Mouse (Mus musculus): ENCODE results near the gene Iqgap1. TPM values are rescaled to one million over a fixed set of nuclear protein-coding genes. Genes with fewer than 3 reads are reported as not detected.

Iqgap1 gene
- 10 to 100 TPM; 16.8 to 18.8 TPM for total RNA-seq (2021)
- long read RNA-seq, experiment 1, partial matches to known transcripts: 1 of 2 reads
- long read RNA-seq, experiment 1, other reads (novel, unspliced or antisense): 1 of 2 reads
- long read RNA-seq, experiment 2, full-length matches to known transcripts: 2 of 5 reads
- long read RNA-seq, experiment 2, partial matches to known transcripts: 1 of 5 reads
- long read RNA-seq, experiment 2, other reads (novel, unspliced or antisense): 2 of 5 reads

DNA sequence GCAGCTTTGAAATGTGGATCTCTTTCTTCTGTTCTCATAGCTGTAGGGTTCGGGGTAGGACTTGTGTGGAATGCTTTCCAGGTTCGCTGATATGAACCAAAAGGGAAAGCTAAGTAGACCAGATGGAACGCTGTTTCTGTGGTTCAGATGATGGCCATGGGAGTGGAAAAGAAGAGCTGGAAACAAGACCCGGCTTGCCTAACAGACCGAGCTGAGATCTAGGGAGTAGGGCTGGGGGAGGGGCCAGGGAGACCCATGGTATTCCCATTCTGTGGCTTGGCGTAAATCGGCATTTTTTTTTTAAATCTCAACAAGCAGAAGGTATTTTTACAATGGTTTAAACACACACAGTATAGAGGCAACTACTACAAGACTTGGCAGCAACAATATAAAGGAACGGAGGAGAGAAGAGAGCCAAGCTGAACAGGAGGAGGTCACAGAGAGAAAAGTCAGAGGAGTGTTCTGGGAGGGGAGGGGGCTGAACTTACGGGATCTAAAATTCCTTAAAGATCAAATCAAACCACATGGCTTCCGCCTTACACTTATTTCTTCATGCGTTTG is at the start of gene Iqgap1:
TSS of gene Iqgap1 (minus strand) at position 132 of the 561 bp plus-strand sequence.
- no peak for DNase-seq

DNA sequence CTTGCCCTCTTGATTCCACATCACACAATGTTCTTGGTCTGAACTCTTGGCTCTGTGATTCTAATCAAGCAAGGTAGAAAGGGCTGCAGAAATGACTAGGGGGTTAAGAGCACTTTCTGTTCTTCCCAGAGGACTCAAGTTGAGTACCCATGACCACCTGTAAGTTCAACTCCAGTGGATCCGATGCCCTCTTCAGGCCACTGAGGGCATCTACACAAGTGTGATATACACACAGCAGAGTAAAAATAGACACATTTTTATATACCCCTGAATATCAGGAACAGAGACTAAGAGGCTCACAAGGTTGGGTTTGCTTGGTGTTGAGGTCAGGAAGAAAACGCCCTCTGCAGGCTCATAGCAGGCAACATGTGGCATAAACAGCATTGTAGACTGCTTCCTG is 47.9 kb upstream of the Iqgap1 start:
- DNase-seq: no peak

GRCm38 (mm10) chr7:80873038-80873437 is 47.3 kb upstream of the Iqgap1 start:
- DNase-seq: no peak

- DNase-seq: no peak
Measured at GRCm38 (mm10) chr7:80868686-80869085, 42.9 kb upstream of the Iqgap1 start.

DNA sequence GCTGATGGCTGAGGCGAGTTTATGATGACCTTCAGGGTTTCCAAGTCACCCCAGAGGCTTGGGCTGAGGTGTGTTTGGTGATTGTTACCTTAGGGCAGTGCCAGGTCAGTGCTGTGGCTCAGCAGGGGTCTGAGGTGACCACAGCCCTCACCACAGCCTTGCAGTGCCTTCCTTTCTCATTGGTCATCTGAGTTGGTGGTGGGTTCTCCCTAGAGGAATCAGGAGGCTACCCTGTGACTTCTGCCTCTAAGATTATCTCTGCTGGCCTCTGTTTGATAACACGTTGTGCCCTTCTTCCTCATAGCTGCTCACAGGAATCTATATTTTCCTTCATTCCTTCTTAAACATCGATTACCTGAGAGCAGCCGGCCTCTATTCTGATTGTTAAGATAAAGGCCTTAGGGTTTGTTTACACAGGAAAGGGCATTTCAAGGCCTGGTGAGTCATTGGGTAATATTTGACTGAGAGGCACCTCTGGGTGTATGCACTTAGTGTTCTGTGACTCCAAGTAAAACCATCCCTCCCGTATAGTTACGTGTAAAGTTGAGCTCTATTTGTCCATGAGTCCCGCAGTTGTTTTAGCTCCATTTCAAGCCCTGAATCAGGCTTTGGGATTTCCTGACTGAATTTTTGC is 40.9 kb upstream of the Iqgap1 start:
- no peak for DNase-seq

DNA sequence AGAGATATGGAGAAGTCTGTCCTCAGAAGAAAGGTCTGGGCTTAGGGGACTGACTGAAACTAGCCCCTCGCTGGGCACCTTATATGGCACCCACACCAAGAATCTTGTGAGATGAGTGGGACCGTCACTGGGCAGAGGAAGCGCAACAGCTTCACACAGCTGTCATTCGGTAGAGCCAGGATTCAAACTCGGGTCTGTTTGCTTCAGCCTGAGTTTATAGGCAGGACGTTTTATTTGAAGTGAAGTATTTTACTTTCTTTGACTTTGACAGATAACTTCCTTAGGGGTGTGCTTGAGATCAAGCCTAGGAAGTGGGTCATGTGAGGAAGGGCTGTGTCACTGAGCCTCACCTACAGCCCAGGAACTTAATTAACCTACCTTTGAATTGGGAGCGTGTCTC is 39.7 kb upstream of the Iqgap1 start:
- no peak for DNase-seq

DNA sequence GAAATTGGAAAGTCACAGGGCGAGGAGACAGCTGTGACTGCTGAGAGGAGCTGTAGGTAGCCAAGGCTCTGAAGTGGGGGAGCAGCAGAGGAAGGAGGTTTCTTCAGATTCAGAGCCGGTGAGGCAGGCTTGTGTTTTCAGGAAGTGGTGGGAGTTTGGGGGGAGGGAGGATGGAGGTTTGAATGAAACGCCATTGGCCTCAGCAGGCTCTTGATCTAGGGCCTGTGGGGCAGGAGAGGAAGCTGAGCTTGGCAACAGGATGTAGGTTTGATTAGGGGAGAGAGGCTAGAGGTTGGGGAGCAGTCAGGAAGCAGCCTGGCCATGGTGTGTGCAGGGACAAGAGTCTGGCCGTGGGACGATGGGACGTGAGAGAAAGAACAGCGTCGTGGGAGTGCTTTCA is 39.1 kb upstream of the Iqgap1 start:
- no peak for DNase-seq

DNA sequence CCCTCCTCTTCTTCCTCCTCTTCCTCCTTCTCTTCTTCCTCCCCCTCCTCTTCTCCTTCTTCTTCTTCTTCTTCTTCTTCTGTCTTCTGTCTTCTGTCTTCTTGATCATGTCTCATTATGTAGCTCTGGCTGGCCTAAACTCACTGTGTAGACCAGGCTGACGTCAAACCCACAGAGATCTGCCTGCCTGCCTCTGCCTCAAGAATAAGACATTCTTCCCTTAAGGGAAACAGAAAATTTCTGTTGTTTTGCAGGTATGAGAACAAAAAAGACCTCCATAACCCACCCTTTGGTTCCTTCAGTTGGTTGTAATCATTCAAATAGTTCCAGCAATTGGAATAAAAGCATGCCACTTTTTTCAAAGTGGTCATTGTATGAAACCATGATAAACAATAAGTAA is 38.4 kb upstream of the Iqgap1 start:
- no peak for DNase-seq

DNA sequence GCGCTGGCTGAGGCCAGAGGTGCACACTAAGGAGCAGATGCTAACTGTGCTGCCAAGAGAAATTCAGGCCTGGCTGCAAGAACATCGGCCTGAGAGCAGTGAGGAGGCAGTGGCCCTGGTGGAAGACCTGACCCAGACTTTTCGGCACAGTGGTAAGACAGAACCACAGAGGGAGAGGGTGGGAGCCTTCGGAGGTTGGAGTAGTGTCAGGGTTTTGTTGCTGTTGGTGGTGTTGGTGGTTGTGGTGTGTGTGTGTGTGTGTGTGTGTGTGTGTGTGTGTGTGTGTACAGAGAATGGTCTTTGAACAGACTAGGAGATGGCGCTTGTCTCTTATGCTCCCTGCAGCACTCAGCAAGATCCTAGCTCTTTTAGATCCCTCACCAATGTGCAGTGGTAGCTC is 37.7 kb upstream of the Iqgap1 start:
- no peak for DNase-seq

- no peak for DNase-seq
Measured at GRCm38 (mm10) chr7:80862475-80862874, 36.7 kb upstream of the Iqgap1 start.

GRCm38 (mm10) chr7:80860729-80861274 is 35.0 kb upstream of the Iqgap1 start, which contains the start of gene Zscan2:
Gene Zscan2 (plus strand): TSS chr7:80860920.
- DNase-seq: peak; percentile 90

GRCm38 (mm10) chr7:80860227-80860626 is 34.5 kb upstream of the Iqgap1 start:
- DNase-seq: peak; percentile 23

DNA sequence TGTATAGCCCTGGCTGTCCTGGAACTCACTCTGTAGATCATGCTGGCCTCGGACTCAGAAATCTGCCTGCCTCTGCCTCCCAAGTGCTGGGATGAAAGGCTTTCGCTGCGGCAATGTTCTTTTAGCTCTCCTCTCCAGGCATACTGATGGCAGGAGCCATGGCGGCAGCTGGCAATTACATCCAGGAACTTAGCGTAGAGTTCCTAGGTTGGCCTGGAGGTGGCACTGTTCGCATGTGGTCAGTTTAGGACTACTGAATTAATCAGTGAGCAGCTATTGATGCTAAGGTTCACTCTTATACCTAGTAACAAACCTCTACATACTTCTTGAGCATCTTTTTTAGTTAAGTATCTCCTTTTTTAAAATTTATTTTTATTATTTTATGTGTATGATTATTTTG is 31.4 kb upstream of the Iqgap1 start:
- peak; percentile 64 for DNase-seq

GRCm38 (mm10) chr7:80855316-80855715 is 29.5 kb upstream of the Iqgap1 start:
- DNase-seq: no peak

DNA sequence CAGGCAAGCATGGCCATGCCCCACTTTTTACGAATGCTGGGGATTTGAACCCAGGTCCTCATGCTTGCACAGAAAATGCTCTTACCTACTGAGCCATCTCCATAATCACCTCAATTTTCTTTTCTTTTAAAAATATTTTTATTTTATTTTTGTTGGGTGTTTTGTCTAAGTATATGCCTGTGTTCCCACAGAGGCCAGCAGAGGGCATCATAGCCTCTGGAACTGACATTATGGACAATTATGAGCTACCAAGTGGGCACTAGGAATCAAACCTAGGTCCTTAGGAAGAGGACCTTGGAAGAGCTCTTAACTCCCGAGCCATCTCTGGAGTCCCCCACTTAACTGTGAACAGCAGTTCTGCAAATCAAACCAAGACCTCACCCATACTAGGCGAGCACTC is 27.4 kb upstream of the Iqgap1 start:
- DNase-seq: no peak

GRCm38 (mm10) chr7:80850520-80850919 is 24.7 kb upstream of the Iqgap1 start:
- DNase-seq: no peak

GRCm38 (mm10) chr7:80849710-80850109 is 23.9 kb upstream of the Iqgap1 start:
- no peak for DNase-seq

DNA sequence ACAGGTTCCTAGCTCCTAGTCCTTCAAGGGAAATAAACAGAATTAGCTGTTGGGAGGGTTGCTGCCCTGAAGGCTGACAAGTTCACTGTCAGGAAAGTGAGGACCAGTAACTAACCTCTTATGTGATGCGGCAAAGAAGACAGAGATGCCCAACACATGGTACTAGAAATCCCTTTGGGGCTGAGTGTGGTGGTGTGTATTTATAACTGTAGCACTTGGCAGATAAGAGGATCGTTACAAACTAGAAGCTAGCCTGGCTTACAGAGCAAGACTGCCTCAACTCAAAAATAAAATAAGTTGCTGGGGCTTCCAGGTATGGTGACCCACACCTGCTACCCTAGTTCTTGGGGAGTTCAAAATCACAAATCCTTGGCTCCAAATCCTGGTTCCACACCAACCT is 23.5 kb upstream of the Iqgap1 start:
- no peak for DNase-seq

DNA sequence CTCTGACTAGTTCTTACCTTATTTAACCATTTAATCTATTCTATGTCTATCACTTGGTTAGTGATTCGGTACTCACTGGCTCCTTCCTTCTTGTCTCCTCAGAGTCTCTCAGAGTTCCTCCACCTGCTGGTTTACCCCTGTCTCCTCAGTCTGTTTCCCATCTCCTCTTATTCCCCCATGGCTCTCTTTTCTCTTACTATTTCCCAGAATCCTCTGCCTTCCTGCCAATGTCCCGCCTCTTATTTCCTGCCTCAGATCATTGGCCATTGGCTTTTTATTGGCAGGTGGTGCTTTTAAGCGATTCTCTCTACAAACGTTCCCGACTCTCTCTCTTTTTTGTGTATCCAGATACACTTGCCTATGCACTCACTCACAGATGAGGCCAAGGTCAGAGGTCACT is 20.9 kb upstream of the Iqgap1 start:
- no peak for DNase-seq

DNA sequence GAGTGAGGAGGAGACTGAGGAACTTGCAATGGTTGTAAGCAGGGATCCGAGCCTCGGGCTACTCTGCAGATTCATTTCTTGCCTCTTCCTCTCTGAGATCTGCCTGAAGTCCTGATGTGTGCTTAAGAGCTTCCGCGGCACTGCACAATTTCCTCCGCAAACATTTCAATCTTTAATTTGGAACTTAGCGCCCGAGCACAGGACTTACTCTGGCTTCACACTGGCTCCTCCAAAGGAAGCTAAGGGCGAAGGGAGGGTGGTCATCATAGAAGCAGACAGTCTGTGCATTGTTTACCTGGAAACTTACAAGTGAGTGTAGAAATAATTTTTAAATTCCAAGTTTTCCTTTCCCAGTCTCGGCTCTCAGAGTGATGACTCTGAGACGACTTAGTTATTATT is 20.5 kb upstream of the Iqgap1 start:
- DNase-seq: no peak

DNA sequence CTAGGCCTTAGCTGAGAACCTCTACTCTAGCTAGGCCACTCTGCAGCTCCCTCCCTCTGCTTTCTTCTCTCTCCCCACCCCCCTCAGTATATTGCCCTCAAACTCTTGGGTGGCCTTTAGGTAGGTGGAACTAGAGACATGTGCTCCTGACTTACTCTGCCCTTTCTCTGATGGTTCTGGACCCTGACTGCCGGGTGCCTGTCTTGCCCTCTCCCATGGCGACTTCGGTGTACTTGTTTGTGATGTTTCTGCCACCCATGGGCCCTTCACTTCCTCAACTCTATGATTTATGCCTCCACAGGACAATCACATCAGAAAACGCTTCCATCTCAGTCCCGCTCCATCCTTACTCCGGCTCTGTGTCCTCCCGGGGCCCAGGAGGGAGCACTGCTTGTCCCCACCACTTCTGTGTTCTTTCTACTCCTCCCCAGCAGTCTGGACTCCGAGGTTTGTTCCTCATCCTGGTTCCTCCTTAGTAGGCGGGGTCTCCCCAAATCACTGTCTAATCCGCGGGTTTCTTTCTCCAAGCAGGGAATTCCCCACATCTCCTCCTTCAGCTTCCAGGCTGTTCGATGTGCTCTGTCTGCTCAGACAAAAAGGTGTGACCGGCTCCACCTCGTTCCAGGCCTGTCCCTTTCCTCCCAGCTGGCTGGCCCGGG is 20.0 kb upstream of the Iqgap1 start:
- peak; percentile 34 for DNase-seq

DNA sequence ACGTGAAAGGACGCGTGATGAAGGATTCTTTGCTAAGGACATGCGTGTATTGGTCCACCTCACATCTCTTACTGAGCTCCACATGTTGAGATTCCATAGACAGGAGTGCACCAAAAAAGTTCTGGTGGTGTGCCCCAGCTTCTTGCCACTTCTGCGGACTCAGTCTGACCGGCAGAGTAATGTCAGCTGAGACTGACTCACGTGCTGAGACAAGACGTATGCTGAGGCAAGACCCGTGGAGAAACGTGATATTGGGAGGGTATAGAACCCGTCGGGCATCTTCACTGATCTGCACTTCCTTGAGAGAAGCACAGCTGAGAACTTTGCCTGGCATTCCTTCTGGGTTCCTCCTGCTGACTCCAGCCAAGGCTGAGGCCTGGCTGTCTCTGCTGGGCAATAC is 18.9 kb upstream of the Iqgap1 start:
- no peak for DNase-seq
